Mouse (Mus musculus): ENCODE measurements at regions not wholly inside any gene's neighbourhood (a gene's known extent, or its start where the extent isn't known, plus 50 kb on each side); places are given as distances from the start of the nearest gene placed in this dataset.

DNA sequence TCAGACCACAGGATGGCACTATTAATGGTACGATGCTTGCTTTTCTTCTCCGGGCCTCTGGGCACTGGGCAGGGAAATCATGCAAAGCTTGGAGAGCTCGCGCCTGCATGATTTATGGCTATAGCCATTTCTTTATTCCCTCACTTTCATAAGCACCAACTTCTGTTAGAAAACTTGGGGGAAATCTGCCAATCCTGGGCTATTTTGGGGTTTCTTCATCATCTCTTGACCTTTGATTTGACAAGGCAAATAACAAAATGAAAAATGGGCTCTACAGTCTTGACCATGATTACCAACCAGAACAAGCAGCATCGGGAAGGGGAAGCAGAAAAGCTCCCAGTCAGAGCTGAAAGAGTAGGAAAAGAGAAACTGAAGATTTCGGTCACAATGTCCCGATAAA lies 57.1 kb upstream of the Fbxl4 start:
- no peak for DNase-seq

GRCm38 (mm10) chr4:22301148-22301942 lies 56.0 kb upstream of the Fbxl4 start:
- no peak for DNase-seq

- no peak for DNase-seq
Observed at GRCm38 (mm10) chr4:22301943-22302215, 55.5 kb upstream of the Fbxl4 start.

DNA sequence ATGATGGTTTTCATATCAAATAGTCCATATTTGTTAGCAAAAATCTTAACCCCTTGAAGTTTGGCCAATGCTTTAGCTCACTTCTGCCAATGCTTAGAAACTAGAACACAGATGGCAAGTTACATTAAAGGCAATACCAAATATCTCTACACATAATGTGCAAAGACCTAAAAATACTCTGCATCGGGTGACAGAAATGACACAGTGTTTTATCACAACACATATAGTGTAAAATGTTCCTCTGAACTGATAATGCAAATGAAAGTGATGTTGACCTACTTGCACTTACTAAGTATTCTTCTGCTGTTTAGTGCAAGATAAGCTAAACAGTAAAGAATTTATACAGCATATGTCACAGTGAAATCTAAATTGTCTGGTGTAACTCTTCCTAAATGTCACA lies 55.1 kb upstream of the Fbxl4 start:
- DNase-seq: no peak
